Mouse (Mus musculus) hindbrain, embryonic 16.5 days (tissue): ENCODE results near the gene 3110009E18Rik. TPM values are rescaled to one million over a fixed set of nuclear protein-coding genes. Genes with fewer than 3 reads are reported as not detected.

ENCODE experiments used
- ATAC-seq: fragments of 200-750 bp; cut with Nextera tagmentation; 2 replicates; pipeline ENCODE4 v1.8.0; 2017; ENCODE audit warnings: moderate TSS enrichment, moderate library complexity
- H3K27ac ChIP-seq: fragments of 300-500 bp; sonication (generic); 2 replicates; pipeline ENCODE4 v1.5.1; 2014; ENCODE audit warnings: low read depth, mild to moderate bottlenecking, control low read depth, low read length, moderate library complexity
- H3K27me3 ChIP-seq: fragments of 300-500 bp; sonication (generic); replicated peaks from 2 replicates; pipeline ENCODE4 v1.6.1; 2014; ENCODE audit warnings: low read length; ENCODE audit not compliant: control insufficient read depth, insufficient read depth
- H3K36me3 ChIP-seq: fragments of 300-500 bp; sonication (generic); 2 replicates; pipeline ENCODE4 v1.6.1; 2014; ENCODE audit warnings: mild to moderate bottlenecking, low read length, moderate library complexity, mixed read lengths; ENCODE audit not compliant: control insufficient read depth, insufficient read depth
- H3K4me1 ChIP-seq: fragments of 300-500 bp; sonication (generic); 2 replicates; pipeline ENCODE4 v1.6.1; 2014; ENCODE audit warnings: low read depth, low read length; ENCODE audit not compliant: control insufficient read depth, insufficient read depth
- H3K4me2 ChIP-seq: fragments of 300-500 bp; sonication (generic); 2 replicates; pipeline ENCODE4 v1.6.1; 2014; ENCODE audit warnings: mild to moderate bottlenecking, low read length, control low read depth, moderate library complexity
- H3K4me3 ChIP-seq: fragments of 300-500 bp; sonication (generic); 2 replicates; pipeline ENCODE4 v1.5.1; 2014; ENCODE audit warnings: mild to moderate bottlenecking, low read length, control low read depth, moderate library complexity
- H3K9ac ChIP-seq: fragments of 300-500 bp; sonication (generic); 2 replicates; pipeline ENCODE4 v1.6.1; 2014; ENCODE audit warnings: low read depth, mild to moderate bottlenecking, control low read depth, low read length, moderate library complexity
- H3K9me3 ChIP-seq: fragments of 300-500 bp; sonication (generic); 2 replicates; pipeline ENCODE4 v1.6.1; 2014; ENCODE audit warnings: mild to moderate bottlenecking, low read length, moderate library complexity; ENCODE audit not compliant: control insufficient read depth
- WGBS: fragments of 180-500 bp; shearing (Covaris S2); extraction: QIAGEN DNeasy Blood & Tissue Kit; methylation state at CpG from one replicate; pipeline ENCODE4 v1.1.7; 2014; 5-methylcytosine and 5-hydroxymethylcytosine counted together
- polyA plus RNA-seq: library from polyadenylated mRNA; unstranded; fragments of >200 nt; fragmentation: Nextera tagmentation; extraction: Ambion mirVana; gene quantifications from 2 replicates; pipeline ENCODE4 v1.2.1, GENCODE M21; 2015

The 3110009E18Rik gene
- polyA plus RNA-seq, 1 experiment from 2014 or later, result 13.3 TPM

GRCm38 (mm10) chr1:120237068-120237467, 116.1 kb downstream of the 3110009E18Rik start:
- 93% methylated on average over 1 of the region's 1 CpGs for WGBS
- Histone ChIP-seq H3K4me1 (no peaks in the 10 kb centered on the region), H3K4me2 (no peak overlapping the region), H3K9me3 (no peaks in the 10 kb centered on the region), H3K9ac (no peak overlapping the region), H3K27ac (no peak overlapping the region), H3K4me3 (no peak overlapping the region), H3K36me3 (no peaks in the 10 kb centered on the region), H3K27me3 (no peaks in the 10 kb centered on the region)
- no peak for ATAC-seq

Other genes starting within 250 kb of the 3110009E18Rik start
- 6.6 and 8.3 TPM in 2 replicates for gene Tmem177, start 208.0 kb upstream of the 3110009E18Rik start, polyA plus RNA-seq
- 0.29 and 0.34 TPM in 2 replicates for gene Cfap221, start 124.0 kb upstream of the 3110009E18Rik start, polyA plus RNA-seq
- gene Sctr, start 114.3 kb upstream of the 3110009E18Rik start, polyA plus RNA-seq, result 0.76 and 0.92 TPM in 2 replicates
- gene Tmem37, start 47.1 kb upstream of the 3110009E18Rik start, polyA plus RNA-seq, result 7.7 and 10.1 TPM in 2 replicates
- 1,503 and 1,756 TPM in 2 replicates for gene Dbi, start 109 bp upstream of the 3110009E18Rik start, polyA plus RNA-seq
- 4.9 and 5.1 TPM in 2 replicates for gene Steap3, start 151.5 kb downstream of the 3110009E18Rik start, polyA plus RNA-seq
- 5.4 and 5.8 TPM in 2 replicates for gene C1ql2, start 219.4 kb downstream of the 3110009E18Rik start, polyA plus RNA-seq